ENCODE assay signal across 11 mouse cellular contexts in the genomic region with DNA sequence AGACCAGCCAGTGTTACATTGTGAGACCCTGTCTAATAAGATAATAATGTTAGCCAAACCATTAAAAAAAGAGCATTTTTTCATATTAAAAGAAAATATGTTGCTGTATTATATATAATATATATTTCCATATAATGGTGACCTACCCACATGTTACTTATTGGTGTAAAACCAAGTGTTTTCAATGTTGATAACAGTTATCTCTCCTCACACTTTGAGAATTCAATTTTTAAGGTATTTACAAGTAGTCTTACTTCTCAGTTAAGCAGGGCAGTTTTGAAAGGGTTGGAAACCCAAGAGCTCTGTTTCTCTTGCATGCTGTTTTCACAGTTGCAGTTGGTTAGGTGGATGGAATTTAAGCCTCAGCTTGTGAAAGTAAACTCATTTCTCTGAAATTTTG. TPM values are rescaled to one million over a fixed set of nuclear protein-coding genes. Genes with fewer than 3 reads are reported as not detected.
DNase-seq lines count a peak whose midpoint lies in the region; ATAC-seq and TF ChIP-seq lines count a peak whose summit lies in the region.
"Had no signal": no experiment of that assay in that cellular context is flagged by ENCODE, and none has a peak within 500 bp of the region (broad histone marks: within the 10 kb centered on the region; RNA-seq: fewer than 3 reads in every experiment).

No protein-coding gene starts in this region.

- H3K4me3 ChIP-seq in erythroblast, embryonic 14.5 days (replicated peaks): peak overlapping the region; percentile 91
- no peak overlapping the region for H3K4me3 ChIP-seq in liver, adult 2 months (ENCODE audit: insufficient read depth, low read depth, low read length)
- no peak overlapping the region for H3K4me3 ChIP-seq in neural tube, embryonic 15.5 days (replicated peaks)

- no peak for TF ChIP-seq CTCF in liver, adult 2 months (IDR thresholded peaks at IDR 0.05; ENCODE audit: low read depth, low read length)

- peaks cover 57% of the 10 kb centered on the region for H3K4me1 ChIP-seq in erythroblast, embryonic 14.5 days (ENCODE audit: control insufficient read depth)
- peaks cover 4% of the 10 kb centered on the region for H3K4me1 ChIP-seq in liver, adult 2 months (ENCODE audit: control insufficient read depth, insufficient read depth, low read length)
- H3K4me1 ChIP-seq in neural tube, embryonic 15.5 days: peaks cover 14% of the 10 kb centered on the region

- H3K36me3 ChIP-seq in erythroblast, embryonic 14.5 days (ENCODE audit: control insufficient read depth): peaks cover 43% of the 10 kb centered on the region
- H3K36me3 ChIP-seq in liver, adult 2 months (ENCODE audit: control insufficient read depth, insufficient read depth, low read length): 0 out of 2 replicates have a peak, but pooled peaks cover 3% of the 10 kb centered on the region
- H3K36me3 ChIP-seq in neural tube, embryonic 15.5 days: no peaks in the 10 kb centered on the region

- H3K9ac ChIP-seq in liver, adult 2 months (ENCODE audit: low read depth, low read length): no peak overlapping the region
- H3K9ac ChIP-seq in neural tube, embryonic 15.5 days (replicated peaks): no peak overlapping the region

- no peaks in the 10 kb centered on the region for H3K9me3 ChIP-seq in erythroblast, embryonic 14.5 days (ENCODE audit: control insufficient read depth, low read length)
- H3K9me3 ChIP-seq in neural tube, embryonic 15.5 days (replicated peaks): no peaks in the 10 kb centered on the region

- ATAC-seq in erythroblast, adult 5-6 weeks (replicated peaks; ENCODE audit: low FRiP score, poor library complexity, severe bottlenecking): no peak
- ATAC-seq in neural tube, embryonic 15.5 days (ENCODE audit: low FRiP score): no peak
- ATAC-seq in CD4-positive, CD25-positive, alpha-beta regulatory T cell, adult 4 months: no peak
- no peak for ATAC-seq in frontal cortex, adult (ENCODE audit: low TSS enrichment)

- no peaks in the 10 kb centered on the region; the same call in 1 of the 2 replicates for H3K79me2 ChIP-seq in liver, adult 2 months (ENCODE audit: control insufficient read depth, insufficient read depth, low read length)

- peak; percentile 18 for DNase-seq in liver, adult 2 months (ENCODE audit: extremely low read depth, low read depth, low spot score)
- DNase-seq in liver: no peak
- DNase-seq in induced T-regulatory cell, adult 2 months (ENCODE audit: low read depth): peak; percentile 7
- DNase-seq: retina, postnatal 1 day; thymus, adult 18-20 months had no signal

- no peaks in the 10 kb centered on the region for H3K27me3 ChIP-seq in erythroblast, embryonic 14.5 days (ENCODE audit: control insufficient read depth)
- H3K27me3 ChIP-seq in liver, adult 2 months (ENCODE audit: control insufficient read depth, insufficient read depth, low read length): no peaks in the 10 kb centered on the region
- H3K27me3 ChIP-seq in neural tube, embryonic 15.5 days (replicated peaks): no peaks in the 10 kb centered on the region

- no peak overlapping the region for H3K27ac ChIP-seq in liver, adult 2 months (replicated peaks; ENCODE audit: insufficient read depth, low read depth, low read length)
- no peak overlapping the region for H3K27ac ChIP-seq in neural tube, embryonic 15.5 days (replicated peaks)

- TF ChIP-seq POLR2A in liver, adult 2 months (IDR thresholded peaks at IDR 0.05; ENCODE audit: extremely low read depth, insufficient read depth, low read length): no peak

- peak overlapping the region; percentile 86 for H3K4me2 ChIP-seq in neural tube, embryonic 15.5 days

RNA-seq across cellular contexts. Expression of a gene that starts 1.4 kb away (rescaled TPM):
- polyA plus RNA-seq in erythroblast, embryonic 14.5 days (2012): 11.6 and 14.1 TPM in 2 replicates
- total RNA-seq in erythroblast, adult 5-6 weeks (2015; ENCODE audit: low replicate concordance): 84.9 and 110 TPM in 2 replicates
- 123 and 155 TPM in 2 replicates for total RNA-seq in erythroblast, adult 5-6 weeks (2017; ENCODE audit: low replicate concordance)
- 13.0 and 14.8 TPM in 2 replicates for total RNA-seq in liver, adult 2 months (2014; rRNA removed)
- 15.3 and 19.9 TPM in 2 replicates for polyA plus RNA-seq in liver, adult 2 months (2012; rRNA removed)
- polyA plus RNA-seq in neural tube, embryonic 15.5 days (2015; fragmentation: Nextera tagmentation; extraction: Ambion mirVana): 24.0 and 31.9 TPM in 2 replicates
- 10 to 100 TPM; 44.9 to 46.2 TPM for polyA plus RNA-seq in CD4-positive, CD25-positive, alpha-beta regulatory T cell, adult 4 months (2017; shearing (Covaris generic))

RNA-seq across cellular contexts. Expression of a gene that starts 11.5 kb away (rescaled TPM):
- polyA plus RNA-seq in erythroblast, embryonic 14.5 days (2012): not detected in 2 replicates
- total RNA-seq in erythroblast, adult 5-6 weeks (2015; ENCODE audit: low replicate concordance): not detected in 2 replicates
- not detected in 2 replicates for total RNA-seq in erythroblast, adult 5-6 weeks (2017; ENCODE audit: low replicate concordance)
- not detected in 2 replicates for total RNA-seq in liver, adult 2 months (2014; rRNA removed)
- polyA plus RNA-seq in liver, adult 2 months (2012; rRNA removed): not detected in 2 replicates
- polyA plus RNA-seq in neural tube, embryonic 15.5 days (2015; fragmentation: Nextera tagmentation; extraction: Ambion mirVana): 0.14 and 0.15 TPM in 2 replicates
- polyA plus RNA-seq in CD4-positive, CD25-positive, alpha-beta regulatory T cell, adult 4 months (2017; shearing (Covaris generic)): not detected
- total RNA-seq: megakaryocyte-erythroid progenitor cell, adult 5-6 weeks had no signal
